Mouse (Mus musculus): ENCODE measurements around the gene Vamp3.
"Not testable (repeated sequence)": the region's sequence is repeated elsewhere in the genome, so short reads cannot be mapped to it uniquely, and the experiment has no call there.

Vamp3 gene

GRCm38 (mm10) chr4:151044944-151045570 is 12.7 kb downstream of the Vamp3 start:
- DNase-seq (ENCODE audit: low spot score), result no peak

- peak; percentile 99 for DNase-seq (ENCODE audit: low spot score)
Observed at GRCm38 (mm10) chr4:151044037-151044943, 13.5 kb downstream of the Vamp3 start, which contains the start of gene Per3. Per3 (minus strand) TSS chr4:151044665.

GRCm38 (mm10) chr4:151043281-151043680 is 14.5 kb downstream of the Vamp3 start:
- DNase-seq (ENCODE audit: low spot score), result peak; percentile 10

GRCm38 (mm10) chr4:151041506-151041905 is 16.3 kb downstream of the Vamp3 start:
- DNase-seq (ENCODE audit: low spot score), result no peak

- DNase-seq (ENCODE audit: low spot score), result no peak
Observed at GRCm38 (mm10) chr4:151037800-151038199, 20.0 kb downstream of the Vamp3 start.

- no peak for DNase-seq (ENCODE audit: low spot score)
Observed at GRCm38 (mm10) chr4:151036521-151036920, 21.2 kb downstream of the Vamp3 start.

GRCm38 (mm10) chr4:151027001-151027400 is 30.8 kb downstream of the Vamp3 start:
- DNase-seq (ENCODE audit: low spot score), result no peak

GRCm38 (mm10) chr4:151024152-151024551 is 33.6 kb downstream of the Vamp3 start:
- no peak for DNase-seq (ENCODE audit: low spot score)

- DNase-seq (ENCODE audit: low spot score), result not testable (repeated sequence)
Observed at GRCm38 (mm10) chr4:151017356-151017755, 40.4 kb downstream of the Vamp3 start.

- DNase-seq (ENCODE audit: low spot score), result no peak
Observed at GRCm38 (mm10) chr4:151015946-151016345, 41.8 kb downstream of the Vamp3 start.

- DNase-seq (ENCODE audit: low spot score), result no peak
Observed at GRCm38 (mm10) chr4:151010316-151010715, 47.4 kb downstream of the Vamp3 start.

- DNase-seq (ENCODE audit: low spot score), result peak; percentile 20
Observed at GRCm38 (mm10) chr4:151006945-151007344, 50.8 kb downstream of the Vamp3 start.

GRCm38 (mm10) chr4:151005656-151006318 is 52.0 kb downstream of the Vamp3 start:
- DNase-seq (ENCODE audit: low spot score), result no peak

GRCm38 (mm10) chr4:151001397-151001796 is 56.4 kb downstream of the Vamp3 start:
- DNase-seq (ENCODE audit: low spot score), result no peak

- no peak for DNase-seq (ENCODE audit: low spot score)
Observed at GRCm38 (mm10) chr4:150998626-150999025, 59.1 kb downstream of the Vamp3 start.

Data from ovary, postnatal 36 days (tissue).